Mouse (Mus musculus) liver, embryonic 15.5 days (tissue): ENCODE data around the gene Srebf2. TPM values are rescaled to one million over a fixed set of nuclear protein-coding genes. Genes with fewer than 3 reads are reported as not detected.
A peak's percentile ranks its signal among the peaks of the same experiment; 100 is the strongest.

ENCODE experiments used
- ATAC-seq: fragments of 200-750 bp; cut with Nextera tagmentation; 2 replicates; pipeline ENCODE4 v1.8.0; 2017; ENCODE audit warnings: moderate number of reproducible peaks, mild to moderate bottlenecking, moderate library complexity; ENCODE audit not compliant: insufficient read depth
- H3K27ac ChIP-seq: fragments of 300-500 bp; sonication (generic); replicated peaks from 2 replicates; pipeline ENCODE4 v1.5.1; 2015; ENCODE audit warnings: mild to moderate bottlenecking, inconsistent platforms
- H3K27me3 ChIP-seq: fragments of 300-500 bp; sonication (generic); 2 replicates; pipeline ENCODE4 v1.6.1; 2015; ENCODE audit warnings: mild to moderate bottlenecking, inconsistent platforms
- H3K36me3 ChIP-seq: fragments of 300-500 bp; sonication (generic); replicated peaks from 2 replicates; pipeline ENCODE4 v1.6.1; 2015; ENCODE audit warnings: moderate library complexity, mild to moderate bottlenecking, inconsistent platforms
- H3K4me1 ChIP-seq: fragments of 300-500 bp; sonication (generic); replicated peaks from 2 replicates; pipeline ENCODE4 v1.6.1; 2015; ENCODE audit warnings: inconsistent platforms
- H3K4me2 ChIP-seq: fragments of 300-500 bp; sonication (generic); 2 replicates; pipeline ENCODE4 v1.6.1; 2015; ENCODE audit warnings: moderate library complexity, mild to moderate bottlenecking, inconsistent platforms
- H3K4me3 ChIP-seq: fragments of 300-500 bp; sonication (generic); replicated peaks from 2 replicates; pipeline ENCODE4 v1.5.1; 2015; ENCODE audit warnings: mild to moderate bottlenecking, inconsistent platforms
- H3K9ac ChIP-seq: fragments of 300-500 bp; sonication (generic); 2 replicates; pipeline ENCODE4 v1.6.1; 2015; ENCODE audit warnings: moderate library complexity, mild to moderate bottlenecking, inconsistent platforms
- H3K9me3 ChIP-seq: fragments of 300-500 bp; sonication (generic); replicated peaks from 2 replicates; pipeline ENCODE4 v1.6.1; 2016; ENCODE audit warnings: inconsistent platforms
- WGBS: fragments of 180-500 bp; shearing (Covaris S2); methylation state at CpG from one replicate; pipeline ENCODE4 v1.1.7; 2015; ENCODE audit warnings: mixed read lengths; ENCODE audit not compliant: insufficient replicate concordance; 5-methylcytosine and 5-hydroxymethylcytosine counted together
- polyA plus RNA-seq: library from polyadenylated mRNA; unstranded; fragments of >200 nt; fragmentation: Nextera tagmentation; extraction: Ambion mirVana; gene quantifications from 2 replicates; pipeline ENCODE4 v1.2.1, GENCODE M21; 2015

Gene Srebf2
- polyA plus RNA-seq, 1 experiment from 2014 or later, result 53.6 TPM

DNA sequence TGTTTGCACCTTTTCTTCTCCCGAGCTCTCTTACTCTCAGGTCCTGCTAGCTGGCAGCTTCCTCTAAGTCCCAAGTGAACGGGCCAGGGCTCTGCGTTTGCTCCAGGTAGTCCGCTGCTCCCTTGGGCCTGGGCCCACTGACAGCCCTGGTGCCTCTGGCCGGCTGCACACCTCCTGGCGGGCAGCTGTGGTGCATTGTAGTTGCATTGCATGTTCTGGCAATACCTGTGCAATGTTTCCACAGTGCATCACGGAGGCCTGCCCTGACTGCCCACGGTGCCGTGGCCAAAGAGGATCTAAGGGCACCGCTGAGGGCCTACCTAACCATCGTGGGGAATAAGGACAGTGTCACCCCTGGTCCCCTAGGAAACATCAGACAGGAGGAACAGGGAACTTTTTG is 51.0 kb downstream of the Srebf2 start:
- Histone ChIP-seq H3K9ac (no peak overlapping the region), H3K4me1 (peaks cover 11% of the 10 kb centered on the region; the same call in 1 of the 2 replicates), H3K27ac (no peak overlapping the region), H3K27me3 (no peaks in the 10 kb centered on the region), H3K4me3 (no peak overlapping the region), H3K4me2 (no peak overlapping the region), H3K36me3 (peaks cover 97% of the 10 kb centered on the region), H3K9me3 (no peaks in the 10 kb centered on the region)
- no peak for ATAC-seq
- WGBS, result 53% methylated on average over 11 of the region's 11 CpGs

DNA sequence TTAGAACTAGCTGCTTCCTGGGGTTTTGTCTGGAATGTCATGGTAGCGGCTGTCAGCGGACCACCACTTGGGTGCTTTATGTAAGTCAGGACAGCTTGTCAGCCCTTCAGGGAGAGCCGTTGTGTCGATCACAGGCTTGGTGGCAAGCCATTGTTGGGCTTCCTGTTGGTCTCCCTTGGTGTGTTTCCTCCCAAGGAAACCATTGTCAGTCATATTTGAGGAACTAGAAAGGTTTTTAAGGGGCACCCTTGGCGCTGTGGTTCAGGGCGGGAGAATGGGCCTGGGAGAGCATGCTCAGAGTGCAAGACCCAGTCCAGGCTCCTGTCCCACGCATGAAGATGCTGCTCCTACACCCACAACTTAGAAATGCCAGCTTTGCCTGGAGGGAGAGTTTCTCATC is 51.4 kb downstream of the Srebf2 start:
- no peak for ATAC-seq
- 57% methylated on average over 7 of the region's 7 CpGs for WGBS
- Histone ChIP-seq H3K4me3 (no peak overlapping the region), H3K9me3 (no peaks in the 10 kb centered on the region), H3K36me3 (peaks cover 97% of the 10 kb centered on the region), H3K27ac (no peak overlapping the region; the same call in 1 of the 2 replicates), H3K4me1 (peaks cover 11% of the 10 kb centered on the region; the same call in 1 of the 2 replicates), H3K9ac (no peak overlapping the region), H3K4me2 (no peak overlapping the region), H3K27me3 (no peaks in the 10 kb centered on the region)

DNA sequence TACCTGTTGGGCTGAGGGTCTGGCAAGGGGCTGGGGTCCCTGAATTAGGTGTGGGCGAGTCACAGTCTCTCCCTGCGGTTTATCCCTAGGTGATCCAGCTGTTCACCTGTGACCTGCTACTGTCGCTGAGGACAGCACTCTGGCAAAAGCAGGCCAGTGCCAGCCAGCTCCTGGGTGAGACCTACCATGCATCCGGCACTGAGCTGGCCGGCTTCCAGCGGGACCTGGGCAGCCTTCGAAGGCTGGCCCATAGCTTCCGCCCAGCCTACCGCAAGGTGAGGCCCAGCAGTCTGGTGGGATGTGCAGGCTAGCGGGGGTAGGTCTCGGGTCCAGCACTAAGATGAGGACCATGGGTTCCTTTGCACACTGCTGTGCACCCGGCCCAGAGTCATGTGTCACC is 52.6 kb downstream of the Srebf2 start:
- H3K4me1 ChIP-seq, result peaks cover 11% of the 10 kb centered on the region; the same call in 1 of the 2 replicates
- no peaks in the 10 kb centered on the region for H3K9me3 ChIP-seq
- no peak overlapping the region for H3K4me2 ChIP-seq
- H3K27me3 ChIP-seq, result no peaks in the 10 kb centered on the region
- ATAC-seq, result no peak
- WGBS, result 84% methylated on average over 12 of the region's 12 CpGs
- no peak overlapping the region for H3K9ac ChIP-seq
- peaks cover 97% of the 10 kb centered on the region for H3K36me3 ChIP-seq
- H3K4me3 ChIP-seq, result no peak overlapping the region
- H3K27ac ChIP-seq, result no peak overlapping the region

DNA sequence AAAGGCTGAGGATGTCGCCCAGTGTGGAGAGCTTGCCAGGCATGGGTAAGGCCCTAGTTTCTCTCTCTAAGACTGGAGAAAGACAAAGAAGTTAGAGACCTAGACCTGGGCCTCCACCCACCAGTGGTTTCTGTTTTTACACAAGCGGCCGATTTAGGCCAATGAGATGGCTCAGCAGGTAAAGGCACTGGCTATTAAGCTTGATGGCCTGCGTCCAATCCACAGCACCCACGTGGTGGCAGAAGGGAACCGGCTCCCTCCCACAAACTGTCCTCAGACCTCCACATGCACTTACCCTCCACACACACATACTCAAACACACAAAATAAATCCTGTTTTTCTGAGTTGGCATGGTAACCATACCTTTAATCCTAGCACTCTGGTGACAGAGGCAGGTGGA is 55.1 kb downstream of the Srebf2 start:
- Histone ChIP-seq H3K4me3 (no peak overlapping the region), H3K4me2 (no peak overlapping the region), H3K9me3 (no peaks in the 10 kb centered on the region), H3K27me3 (peaks cover 10% of the 10 kb centered on the region), H3K36me3 (peaks cover 90% of the 10 kb centered on the region), H3K4me1 (peaks cover 24% of the 10 kb centered on the region), H3K9ac (no peak overlapping the region), H3K27ac (no peak overlapping the region)
- WGBS, result 82% methylated on average over 6 of the region's 6 CpGs
- no peak for ATAC-seq

DNA sequence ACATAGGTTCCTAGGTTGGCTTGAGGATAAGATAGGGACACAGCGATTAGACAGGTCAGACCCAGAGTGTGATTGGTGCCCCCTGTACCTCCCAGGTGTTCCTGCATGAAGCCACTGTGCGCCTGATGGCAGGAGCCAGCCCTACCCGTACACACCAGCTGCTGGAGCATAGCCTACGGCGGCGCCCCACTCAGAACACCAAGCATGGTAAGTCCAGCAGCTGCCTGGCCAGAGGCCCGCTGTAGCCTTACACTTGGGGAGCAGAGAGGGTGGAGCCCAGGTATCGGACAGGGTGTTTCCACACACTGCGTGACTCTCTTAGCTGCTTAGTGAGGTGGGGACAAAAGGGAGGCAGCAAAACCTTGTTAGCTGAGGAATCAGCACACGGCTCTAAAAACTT is 56.1 kb downstream of the Srebf2 start:
- Histone ChIP-seq H3K4me2 (no peak overlapping the region), H3K27me3 (peaks cover 20% of the 10 kb centered on the region), H3K9ac (no peak overlapping the region), H3K9me3 (no peaks in the 10 kb centered on the region), H3K4me3 (no peak overlapping the region), H3K36me3 (peaks cover 79% of the 10 kb centered on the region), H3K4me1 (peaks cover 20% of the 10 kb centered on the region), H3K27ac (no peak overlapping the region)
- ATAC-seq, result no peak
- 85% methylated on average over 10 of the region's 10 CpGs for WGBS

DNA sequence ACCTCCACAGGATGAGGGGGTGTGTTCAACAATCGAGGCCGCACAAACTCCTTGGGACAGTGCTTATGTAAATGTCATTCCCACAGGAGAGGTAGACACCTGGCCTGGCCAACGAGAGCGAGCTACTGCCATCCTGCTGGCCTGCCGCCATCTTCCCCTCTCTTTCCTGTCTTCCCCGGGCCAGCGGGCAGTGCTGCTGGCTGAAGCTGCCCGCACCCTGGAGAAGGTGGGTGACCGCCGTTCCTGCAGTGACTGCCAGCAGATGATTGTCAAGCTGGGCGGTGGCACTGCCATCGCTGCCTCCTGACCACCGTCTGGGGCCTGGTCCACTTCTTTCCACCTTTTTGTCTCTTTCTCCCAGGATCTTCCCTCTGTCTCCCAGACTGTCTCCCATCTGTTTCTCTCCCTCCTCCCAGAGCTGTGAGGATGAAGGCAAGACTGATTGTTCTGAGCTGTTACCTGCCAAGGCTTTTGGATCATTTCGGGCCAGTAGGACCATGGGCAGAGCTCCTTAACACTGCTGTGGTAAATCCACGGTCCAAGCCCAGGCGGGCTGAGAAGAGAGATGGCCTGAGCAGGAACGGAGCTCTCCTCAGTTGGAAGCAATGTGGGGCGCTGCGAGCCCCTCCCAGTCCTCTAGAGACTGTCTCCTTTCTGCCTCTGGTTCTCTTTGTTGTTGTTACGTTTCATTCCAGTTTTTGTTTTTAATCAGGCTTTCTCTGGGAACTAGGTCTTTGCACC is 56.8 kb downstream of the Srebf2 start:
- H3K27ac ChIP-seq, result no peak overlapping the region

DNA sequence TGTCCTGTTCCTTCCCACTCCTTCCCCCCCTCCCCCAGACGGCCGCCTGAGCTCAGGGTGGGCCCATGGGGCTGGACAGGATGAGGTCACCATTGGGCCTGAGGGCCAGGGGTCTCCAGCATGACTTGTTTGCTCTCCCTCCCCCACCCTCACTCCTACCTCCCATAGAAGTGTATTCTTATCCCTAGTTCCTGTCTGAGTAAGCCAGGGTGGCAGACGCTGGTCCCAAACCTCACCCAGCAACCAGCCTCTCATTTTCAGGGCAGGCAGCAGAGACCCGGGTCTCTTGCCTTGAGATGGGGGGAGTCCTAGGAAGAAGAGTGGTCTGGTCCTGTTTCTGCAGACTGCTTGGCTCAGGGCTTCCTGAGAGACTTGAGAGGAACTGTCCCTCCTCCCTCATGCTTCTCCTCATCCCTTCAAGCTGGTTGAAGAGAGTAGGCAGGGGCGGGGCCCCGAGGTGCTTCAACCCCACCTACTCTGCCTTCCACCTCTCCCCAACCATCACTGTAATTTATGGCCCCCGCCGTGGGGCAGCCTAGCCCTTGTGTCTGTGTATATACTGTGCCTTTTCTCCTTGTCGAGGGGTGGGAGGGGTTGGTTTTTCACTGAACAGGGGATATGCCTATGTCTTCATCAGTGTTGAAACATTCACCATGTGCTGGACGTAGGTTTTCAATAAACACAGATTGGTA is 57.8 kb downstream of the Srebf2 start:
- Histone ChIP-seq H3K4me1 (peaks cover 13% of the 10 kb centered on the region), H3K27ac (no peak overlapping the region), H3K36me3 (peaks cover 62% of the 10 kb centered on the region), H3K27me3 (peaks cover 37% of the 10 kb centered on the region), H3K4me3 (no peak overlapping the region), H3K9ac (no peak overlapping the region), H3K9me3 (no peaks in the 10 kb centered on the region), H3K4me2 (no peak overlapping the region)
- ATAC-seq, result no peak
- 55% methylated on average over 10 of the region's 10 CpGs for WGBS

More for the DNA sequence above, 56.8 kb downstream of the Srebf2 start:
- H3K9me3 ChIP-seq, result no peaks in the 10 kb centered on the region
- H3K4me1 ChIP-seq, result peaks cover 15% of the 10 kb centered on the region
- no peak for ATAC-seq
- peaks cover 27% of the 10 kb centered on the region for H3K27me3 ChIP-seq
- H3K9ac ChIP-seq, result no peak overlapping the region
- WGBS, result 86% methylated on average over 20 of the region's 20 CpGs
- H3K4me3 ChIP-seq, result no peak overlapping the region
- peaks cover 73% of the 10 kb centered on the region for H3K36me3 ChIP-seq
- no peak overlapping the region for H3K4me2 ChIP-seq

DNA sequence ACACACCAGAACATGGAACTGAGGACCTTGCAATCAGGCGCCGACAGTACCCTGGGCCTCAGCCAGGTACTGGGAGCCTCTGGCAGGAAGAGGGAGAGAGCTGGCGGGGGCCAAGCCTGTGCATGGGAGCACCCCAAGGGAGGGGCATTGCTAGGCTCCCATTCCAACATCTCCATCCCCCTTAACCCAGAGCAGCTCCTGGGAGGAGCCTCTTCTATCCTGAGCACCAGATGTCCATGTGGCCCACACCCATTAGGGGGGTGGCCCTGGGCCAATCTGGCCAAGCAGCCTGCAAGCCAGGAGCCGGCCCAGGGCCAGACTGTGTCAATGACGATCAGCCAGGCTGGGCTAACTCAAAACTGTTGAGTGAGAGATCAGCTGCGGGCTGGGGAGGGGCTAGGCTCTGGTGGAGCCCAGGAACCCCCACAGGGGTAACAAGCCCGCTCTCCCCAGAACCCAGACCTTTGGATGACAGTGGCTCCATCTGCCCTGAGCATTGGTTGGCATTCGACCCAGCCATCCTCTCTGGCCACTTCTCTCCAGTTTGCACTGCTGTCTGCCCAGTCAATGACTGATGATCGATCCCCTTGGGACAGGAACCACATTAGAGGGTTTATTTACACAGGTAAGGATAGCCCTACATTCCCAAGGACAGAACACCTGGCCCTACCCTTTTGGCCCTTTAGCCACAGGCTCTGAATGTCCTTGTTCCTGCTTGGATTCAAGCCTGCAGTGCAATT is 59.6 kb downstream of the Srebf2 start:
- Histone ChIP-seq H3K4me3 (no peak overlapping the region), H3K27ac (no peak overlapping the region), H3K9ac (no peak overlapping the region), H3K4me1 (peaks cover 15% of the 10 kb centered on the region), H3K27me3 (peaks cover 54% of the 10 kb centered on the region), H3K4me2 (no peak overlapping the region), H3K36me3 (peaks cover 47% of the 10 kb centered on the region), H3K9me3 (no peaks in the 10 kb centered on the region)
- 72% methylated on average over 9 of the region's 9 CpGs for WGBS
- peak; percentile 17 for ATAC-seq

DNA sequence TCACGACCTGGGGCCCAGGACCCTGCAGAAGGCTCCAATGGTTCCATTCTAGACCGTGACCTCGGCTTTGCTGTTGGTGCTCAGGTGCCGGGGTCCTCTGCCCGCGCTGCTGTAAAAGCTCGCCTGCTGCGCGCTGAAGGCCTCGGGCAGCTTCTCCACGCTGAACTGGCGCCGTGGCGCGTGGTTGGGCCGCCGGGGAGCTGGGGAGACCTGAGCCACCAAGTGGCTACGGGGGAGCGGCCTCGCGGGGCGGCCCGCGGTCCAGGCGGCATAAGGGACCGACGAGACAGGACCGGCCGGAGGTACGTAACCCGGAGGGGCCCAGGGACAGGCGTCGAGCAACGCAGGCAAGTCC is 60.1 kb downstream of the Srebf2 start:
- Histone ChIP-seq H3K27me3 (peaks cover 60% of the 10 kb centered on the region), H3K9ac (no peak overlapping the region), H3K36me3 (peaks cover 41% of the 10 kb centered on the region), H3K27ac (no peak overlapping the region), H3K9me3 (no peaks in the 10 kb centered on the region), H3K4me2 (no peak overlapping the region), H3K4me3 (no peak overlapping the region), H3K4me1 (peaks cover 21% of the 10 kb centered on the region)
- 56% methylated on average over 34 of the region's 34 CpGs for WGBS
- ATAC-seq, result no peak

DNA sequence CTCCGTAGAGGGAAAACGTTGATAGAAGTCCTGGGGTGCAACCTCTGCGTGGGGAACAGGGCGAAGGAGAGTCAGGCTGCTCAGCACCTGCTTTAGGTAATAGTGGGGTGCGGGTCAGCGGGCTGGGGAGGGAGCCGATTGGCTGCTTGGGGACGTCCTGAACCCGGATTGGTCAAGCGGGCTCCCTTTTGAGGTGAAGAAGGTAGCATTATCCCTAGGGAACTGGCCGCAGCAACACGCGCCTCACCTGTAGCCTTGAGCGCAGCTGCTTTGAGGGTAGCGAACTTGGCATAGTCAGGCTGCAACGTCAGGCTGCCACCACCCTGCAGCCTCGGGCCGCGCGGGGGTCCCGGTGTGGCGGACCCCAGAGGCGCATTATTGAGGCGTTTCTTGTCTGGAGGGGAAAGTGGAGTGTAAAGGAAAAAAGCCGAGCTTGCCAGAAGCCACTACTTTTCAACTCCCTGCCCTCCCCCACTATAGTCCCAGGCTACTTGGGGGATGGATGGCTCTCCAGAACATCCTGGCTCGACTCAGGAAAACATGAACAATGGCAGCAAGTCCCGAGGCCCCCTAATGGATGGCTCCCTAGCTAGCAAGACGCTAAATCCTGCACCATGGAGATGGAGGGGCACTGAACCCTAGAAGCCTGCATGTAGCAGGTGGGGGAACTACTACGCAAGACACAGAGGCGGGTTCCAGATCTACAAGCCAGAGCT is 60.7 kb downstream of the Srebf2 start:
- 58% methylated on average over 30 of the region's 30 CpGs for WGBS

DNA sequence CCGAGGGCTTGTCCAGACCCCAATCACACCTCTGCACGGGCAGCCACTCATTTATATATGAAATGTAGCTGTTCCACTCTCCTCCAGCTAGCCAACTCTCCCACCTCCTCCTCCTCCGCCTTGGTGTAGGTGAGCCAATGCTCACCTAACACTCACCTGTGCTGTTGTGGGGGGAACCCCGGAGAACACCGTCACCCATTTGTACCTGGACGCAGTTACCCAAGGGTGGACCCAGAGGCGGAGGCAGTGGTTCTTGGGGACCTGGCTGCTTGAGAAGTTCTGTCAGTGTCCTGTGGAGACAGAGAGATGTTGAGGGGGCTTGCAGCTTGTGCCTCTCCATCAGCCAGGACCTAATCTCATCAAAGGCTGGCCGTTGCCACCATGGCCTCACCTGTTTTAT is 61.3 kb downstream of the Srebf2 start:
- H3K27ac ChIP-seq, result no peak overlapping the region
- no peaks in the 10 kb centered on the region for H3K9me3 ChIP-seq
- peaks cover 27% of the 10 kb centered on the region for H3K4me1 ChIP-seq
- no peak overlapping the region for H3K4me3 ChIP-seq
- 71% methylated on average over 8 of the region's 8 CpGs for WGBS
- H3K27me3 ChIP-seq, result peaks cover 72% of the 10 kb centered on the region
- no peak overlapping the region for H3K4me2 ChIP-seq
- H3K9ac ChIP-seq, result no peak overlapping the region
- no peak for ATAC-seq
- peaks cover 29% of the 10 kb centered on the region for H3K36me3 ChIP-seq

More for the DNA sequence above, 60.7 kb downstream of the Srebf2 start:
- H3K27me3 ChIP-seq, result peaks cover 66% of the 10 kb centered on the region
- peaks cover 36% of the 10 kb centered on the region for H3K36me3 ChIP-seq
- peaks cover 26% of the 10 kb centered on the region for H3K4me1 ChIP-seq
- H3K27ac ChIP-seq, result no peak overlapping the region
- no peak overlapping the region for H3K9ac ChIP-seq
- H3K4me3 ChIP-seq, result no peak overlapping the region
- no peaks in the 10 kb centered on the region for H3K9me3 ChIP-seq
- ATAC-seq, result no peak
- H3K4me2 ChIP-seq, result no peak overlapping the region
